Mouse (Mus musculus): ENCODE results near the gene Olfr912. TPM values are rescaled to one million over a fixed set of nuclear protein-coding genes. Genes with fewer than 3 reads are reported as not detected.

Olfr912 gene
- polyA plus RNA-seq (2017; shearing (Covaris generic)): 0.08 TPM

GRCm38 (mm10) chr9:38579878-38580277, at the start of gene Olfr912:
Gene Olfr912, plus strand, starts transcription at chr9:38580178.

DNA sequence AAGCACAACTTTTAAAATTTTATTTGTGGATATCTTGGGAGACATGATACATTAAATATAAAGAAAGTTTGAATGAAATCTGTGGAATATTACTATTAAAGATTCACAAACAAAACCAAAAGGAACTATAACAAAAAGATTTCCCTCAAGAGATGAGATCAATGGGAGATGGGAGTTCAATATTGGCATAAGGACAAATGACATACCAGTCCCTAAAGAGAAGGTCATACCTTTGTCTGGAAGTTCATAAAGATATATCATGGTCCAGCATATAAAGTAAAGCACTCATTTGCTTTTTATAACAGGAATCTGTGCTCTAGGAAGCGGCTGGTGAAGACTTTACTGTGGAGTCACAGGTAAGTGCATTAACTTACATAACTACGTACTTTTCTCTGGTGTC, 42.4 kb upstream of the Olfr912 start, which contains the start of gene Olfr910:
Gene Olfr910 (plus strand): TSS at position 301 of the 400 bp plus-strand sequence.

DNA sequence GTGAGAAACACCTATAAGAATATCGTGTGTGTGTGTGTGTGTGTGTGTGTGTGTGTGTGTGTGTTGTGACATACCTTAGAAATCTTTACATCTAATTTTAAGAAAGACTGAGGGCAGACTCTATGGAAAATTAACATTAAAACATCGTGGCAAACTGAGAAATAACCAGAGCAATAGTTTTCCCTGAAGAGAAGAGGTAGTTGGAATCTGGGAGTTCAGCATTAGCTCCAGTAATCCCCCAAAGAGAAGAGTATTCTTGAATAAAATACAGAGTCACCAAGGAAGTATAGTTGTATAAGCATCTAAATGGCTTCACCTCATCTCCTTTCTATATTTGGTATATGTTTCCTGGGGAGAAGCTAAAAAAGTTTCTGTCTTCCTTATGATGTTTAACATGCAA, 12.5 kb downstream of the Olfr912 start, which contains the start of gene Olfr913:
Gene Olfr913 (plus strand): TSS at position 301 of the 400 bp plus-strand sequence.

GRCm38 (mm10) chr9:38604802-38605201, 24.8 kb downstream of the Olfr912 start, which contains the start of gene Olfr914:
Gene Olfr914, plus strand, starts transcription at chr9:38605102.

Other genes with a start within 250 kb of the Olfr912 start
- 0.12 TPM for gene Olfr898, start 231.8 kb upstream of the Olfr912 start, polyA plus RNA-seq (2017; shearing (Covaris generic))
- gene Olfr250, start 213.3 kb upstream of the Olfr912 start, polyA plus RNA-seq (2017; shearing (Covaris generic)): 0.06 TPM
- 0.08 TPM for gene Olfr251, start 203.1 kb upstream of the Olfr912 start, polyA plus RNA-seq (2017; shearing (Covaris generic))
- gene Olfr147, start 178.5 kb upstream of the Olfr912 start, polyA plus RNA-seq (2017; shearing (Covaris generic)): 0.14 TPM
- gene Olfr901, start 150.7 kb upstream of the Olfr912 start, polyA plus RNA-seq (2017; shearing (Covaris generic)): not detected
- not detected for gene Olfr902, start 132.5 kb upstream of the Olfr912 start, polyA plus RNA-seq (2017; shearing (Covaris generic))
- gene Olfr904, start 117.0 kb upstream of the Olfr912 start, polyA plus RNA-seq (2017; shearing (Covaris generic)): 0.07 TPM
- gene Olfr905, start 109.1 kb upstream of the Olfr912 start, polyA plus RNA-seq (2017; shearing (Covaris generic)): 0.14 TPM
- not detected for gene Olfr906, start 93.1 kb upstream of the Olfr912 start, polyA plus RNA-seq (2017; shearing (Covaris generic))
- not detected for gene Olfr907, start 84.4 kb upstream of the Olfr912 start, polyA plus RNA-seq (2017; shearing (Covaris generic))
- gene Olfr911-ps1, start 58.6 kb upstream of the Olfr912 start, polyA plus RNA-seq (2017; shearing (Covaris generic)): not detected
- not detected for gene Olfr910, start 42.3 kb upstream of the Olfr912 start, polyA plus RNA-seq (2017; shearing (Covaris generic))
- gene Olfr913, start 12.6 kb downstream of the Olfr912 start, polyA plus RNA-seq (2017; shearing (Covaris generic)): not detected
- gene Olfr914, start 24.9 kb downstream of the Olfr912 start, polyA plus RNA-seq (2017; shearing (Covaris generic)): not detected
- 0.08 TPM for gene Olfr916, start 79.7 kb downstream of the Olfr912 start, polyA plus RNA-seq (2017; shearing (Covaris generic))
- gene Olfr917, start 85.7 kb downstream of the Olfr912 start, polyA plus RNA-seq (2017; shearing (Covaris generic)): not detected
- gene Olfr918, start 94.4 kb downstream of the Olfr912 start, polyA plus RNA-seq (2017; shearing (Covaris generic)): not detected
- not detected for gene Olfr919, start 123.5 kb downstream of the Olfr912 start, polyA plus RNA-seq (2017; shearing (Covaris generic))
- 40.3 TPM for gene Vwa5a, start 138.1 kb downstream of the Olfr912 start, polyA plus RNA-seq (2017; shearing (Covaris generic))
- 0.10 TPM for gene Olfr920, start 172.1 kb downstream of the Olfr912 start, polyA plus RNA-seq (2017; shearing (Covaris generic))
- gene Olfr921, start 192.9 kb downstream of the Olfr912 start, polyA plus RNA-seq (2017; shearing (Covaris generic)): 0.06 TPM
- gene Olfr922, start 234.4 kb downstream of the Olfr912 start, polyA plus RNA-seq (2017; shearing (Covaris generic)): not detected
- 0.24 TPM for gene Olfr923, start 246.4 kb downstream of the Olfr912 start, polyA plus RNA-seq (2017; shearing (Covaris generic))